Mouse (Mus musculus): ENCODE results near the gene Galnt15.

Galnt15 gene

GRCm38 (mm10) chr14:32091704-32092103, 62.9 kb downstream of the Galnt15 start:
- no peak for DNase-seq

DNA sequence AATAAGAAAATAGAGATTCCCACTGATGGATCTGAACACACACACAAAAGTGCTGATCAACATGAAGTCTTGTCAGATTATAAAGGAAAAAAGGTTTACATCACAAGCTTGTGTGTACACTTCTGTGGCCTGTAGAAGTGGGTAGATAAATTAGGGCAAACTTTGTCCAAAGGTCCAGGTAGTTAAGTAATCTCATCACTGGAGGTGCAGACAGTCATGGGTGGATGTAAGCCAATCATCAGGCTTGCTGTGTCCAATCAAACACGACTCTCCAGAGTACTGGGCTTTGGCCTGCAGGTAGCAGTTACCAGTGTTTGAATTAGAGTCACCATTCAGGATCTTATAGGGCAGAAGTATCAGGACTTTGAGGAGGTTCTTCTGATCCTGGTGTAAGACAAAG, 64.2 kb downstream of the Galnt15 start:
- DNase-seq = no peak

DNA sequence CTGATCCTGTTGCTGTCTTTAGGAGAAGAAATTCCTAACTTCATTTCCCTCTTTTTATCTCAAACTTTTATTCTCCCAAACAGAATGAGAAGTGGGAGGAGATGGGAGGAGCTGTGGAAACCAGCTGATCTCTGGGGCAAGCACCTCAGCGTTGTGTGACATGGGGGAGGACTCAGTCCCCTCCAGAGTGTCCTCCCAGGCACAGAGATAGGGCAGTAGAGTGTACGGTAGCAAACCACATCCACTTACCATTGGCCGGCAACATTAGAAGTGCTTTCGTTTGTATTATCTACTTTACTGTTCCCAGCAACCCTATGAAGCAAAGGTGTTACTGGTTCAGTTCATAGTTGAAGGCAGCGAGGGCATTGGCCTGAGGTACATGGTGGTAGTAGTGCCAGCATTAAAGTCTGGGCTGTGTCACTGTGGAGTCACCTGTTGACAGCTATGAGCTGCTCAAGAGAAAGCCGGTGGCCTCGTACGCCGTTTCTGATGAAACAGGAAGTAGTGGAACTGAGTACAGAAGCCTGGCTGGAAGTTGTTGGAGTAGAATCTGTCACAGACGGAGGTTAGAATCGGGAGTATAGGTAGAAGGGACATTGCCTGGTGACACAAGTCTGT, 64.8 kb downstream of the Galnt15 start:
- DNase-seq = no peak

DNA sequence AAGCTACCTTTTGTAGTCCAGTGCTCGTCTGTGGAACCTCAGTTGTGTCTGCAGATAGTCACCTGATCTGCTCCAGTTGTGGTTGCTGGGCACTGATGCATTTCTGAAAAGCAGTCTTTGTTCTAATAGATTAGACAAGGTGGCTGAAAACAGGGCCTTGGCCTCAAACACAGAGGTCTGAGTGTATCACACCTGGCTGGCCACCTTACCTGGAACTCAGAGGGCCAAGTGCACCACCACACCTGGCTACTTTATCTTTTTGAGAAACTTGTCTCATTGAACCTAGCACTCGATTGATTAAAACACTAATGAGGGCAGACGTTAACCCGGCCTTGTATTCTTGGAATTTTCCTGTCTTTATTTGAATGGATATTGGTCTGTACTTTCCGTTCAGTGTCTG, 66.9 kb downstream of the Galnt15 start:
- DNase-seq = no peak

DNA sequence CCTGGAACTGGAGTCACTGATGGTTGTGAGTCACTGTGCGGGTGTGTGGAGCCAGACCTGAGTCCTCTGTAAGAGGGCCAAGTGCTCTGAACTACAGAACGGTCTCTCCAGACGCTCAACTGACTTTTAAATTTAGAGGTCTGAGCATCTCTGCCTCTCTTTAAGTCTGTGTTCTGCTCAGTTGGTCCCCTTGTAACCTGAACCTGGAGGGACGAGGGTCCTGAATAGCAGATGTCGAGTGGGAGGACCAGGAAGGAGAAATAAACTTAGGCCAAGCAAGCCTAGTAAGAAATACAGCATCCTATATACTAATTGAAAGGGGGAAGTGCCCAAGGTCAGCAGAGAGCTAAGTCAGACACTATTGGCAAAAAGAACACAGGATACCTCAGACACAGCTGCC, 68.0 kb downstream of the Galnt15 start:
- DNase-seq = no peak

- DNase-seq = no peak
Measured at GRCm38 (mm10) chr14:32097691-32098090, 68.9 kb downstream of the Galnt15 start.

DNA sequence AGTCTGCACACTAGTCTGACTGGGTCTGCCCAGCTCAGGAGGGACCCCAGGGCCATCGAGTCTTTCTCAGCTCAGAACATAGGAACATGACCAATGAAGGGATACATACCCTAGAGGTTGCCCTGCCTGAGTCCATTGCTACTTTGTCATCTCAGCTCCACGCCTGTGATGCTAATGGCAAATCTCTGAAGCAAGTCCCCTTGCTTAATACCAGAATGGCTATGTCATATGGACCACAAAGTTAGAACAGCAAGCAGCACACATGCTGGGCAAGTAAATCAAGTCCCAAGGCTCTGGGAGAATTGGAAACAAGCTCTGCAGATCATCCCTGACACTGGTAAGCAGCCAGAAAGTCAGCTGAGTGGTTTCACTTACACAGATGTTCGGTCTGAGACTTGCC, 70.2 kb downstream of the Galnt15 start:
- no peak for DNase-seq

- no peak for DNase-seq
Measured at GRCm38 (mm10) chr14:32103556-32103955, 74.8 kb downstream of the Galnt15 start.

DNA sequence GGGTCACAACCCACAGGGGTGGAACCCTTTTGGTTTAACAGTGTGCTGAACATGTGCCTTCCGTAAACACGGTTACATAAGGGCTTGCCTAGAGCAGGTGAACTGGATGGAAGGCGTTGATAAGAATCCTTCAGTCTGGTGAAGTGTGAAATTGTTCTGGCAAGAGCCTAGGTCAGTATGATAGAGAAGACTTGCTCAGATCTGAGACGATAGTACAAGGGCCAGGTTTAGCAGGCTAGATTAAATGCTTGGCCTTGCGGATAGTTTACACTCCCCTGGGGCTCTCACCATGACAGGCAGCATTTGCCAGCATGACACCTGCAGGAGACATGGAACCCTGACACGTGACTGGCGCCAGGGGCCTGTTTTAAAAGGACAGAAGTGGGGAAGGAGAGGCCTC, 76.9 kb downstream of the Galnt15 start:
- DNase-seq = peak; percentile 8

DNA sequence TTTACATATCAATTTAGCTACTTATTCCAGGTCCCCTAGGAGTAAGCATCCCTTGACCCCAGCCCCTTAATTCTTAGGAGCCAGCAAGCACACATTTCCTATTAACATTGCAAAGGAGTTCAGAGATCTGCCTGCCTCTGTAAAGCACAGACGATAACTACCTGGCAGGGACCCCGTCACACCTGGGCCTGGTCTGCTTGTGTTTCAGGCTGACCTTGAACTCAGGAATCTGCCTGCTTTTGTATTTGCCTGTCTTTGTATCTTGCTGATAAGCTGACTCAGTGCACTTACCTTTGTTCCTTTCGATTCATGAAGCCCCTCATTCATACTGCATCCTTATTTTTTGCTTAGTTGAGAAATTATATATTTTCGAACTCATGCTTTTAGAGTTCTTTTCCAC, 78.1 kb downstream of the Galnt15 start:
- DNase-seq = no peak

Measured in lung, postnatal 36 days (tissue).